Mouse (Mus musculus): ENCODE measurements around the gene Saal1.

- TF ChIP-seq CTCF (IDR thresholded peaks at IDR 0.05; ENCODE audit: borderline replicate concordance, control insufficient read depth, extremely low read depth, insufficient read depth, low read length, poor library complexity) (peak; percentile 40; the same call in 1 of the 2 replicates), POLR2A (IDR thresholded peaks at IDR 0.05; ENCODE audit: control insufficient read depth, extremely low read depth, insufficient read depth, low read length, poor library complexity) (peak; percentile 56; the same call in 1 of the 2 replicates)
Observed at GRCm38 (mm10) chr7:46639692-46640031, 70.8 kb downstream of the Saal1 start, which contains the start of gene Sergef.
